Mouse (Mus musculus) embryonic fibroblast, embryonic 13.5 days (primary cell): ENCODE data around the gene Zfp593.
A peak's percentile ranks its signal among the peaks of the same experiment; 100 is the strongest.

ENCODE experiments used
- CTCF ChIP-seq: IDR thresholded peaks from 2 replicates; pipeline ENCODE4 v1.5.1; 2011; ENCODE audit warnings: mild to moderate bottlenecking, control low read depth, low read length, moderate library complexity, borderline replicate concordance; ENCODE audit not compliant: insufficient read depth
- POLR2A ChIP-seq: IDR thresholded peaks from 2 replicates; pipeline ENCODE4 v1.6.1; 2011; ENCODE audit warnings: low read depth, mild to moderate bottlenecking, control low read depth, low read length, moderate library complexity

- TF ChIP-seq POLR2A (no peak), CTCF (peak; percentile 79; the same call in 1 of the 2 replicates)
These were observed 46.7 kb upstream of the Zfp593 start for GRCm38 (mm10) chr4:134292067-134292466.
